Mouse (Mus musculus): ENCODE results near the gene Slc2a1.

Gene Slc2a1

DNA sequence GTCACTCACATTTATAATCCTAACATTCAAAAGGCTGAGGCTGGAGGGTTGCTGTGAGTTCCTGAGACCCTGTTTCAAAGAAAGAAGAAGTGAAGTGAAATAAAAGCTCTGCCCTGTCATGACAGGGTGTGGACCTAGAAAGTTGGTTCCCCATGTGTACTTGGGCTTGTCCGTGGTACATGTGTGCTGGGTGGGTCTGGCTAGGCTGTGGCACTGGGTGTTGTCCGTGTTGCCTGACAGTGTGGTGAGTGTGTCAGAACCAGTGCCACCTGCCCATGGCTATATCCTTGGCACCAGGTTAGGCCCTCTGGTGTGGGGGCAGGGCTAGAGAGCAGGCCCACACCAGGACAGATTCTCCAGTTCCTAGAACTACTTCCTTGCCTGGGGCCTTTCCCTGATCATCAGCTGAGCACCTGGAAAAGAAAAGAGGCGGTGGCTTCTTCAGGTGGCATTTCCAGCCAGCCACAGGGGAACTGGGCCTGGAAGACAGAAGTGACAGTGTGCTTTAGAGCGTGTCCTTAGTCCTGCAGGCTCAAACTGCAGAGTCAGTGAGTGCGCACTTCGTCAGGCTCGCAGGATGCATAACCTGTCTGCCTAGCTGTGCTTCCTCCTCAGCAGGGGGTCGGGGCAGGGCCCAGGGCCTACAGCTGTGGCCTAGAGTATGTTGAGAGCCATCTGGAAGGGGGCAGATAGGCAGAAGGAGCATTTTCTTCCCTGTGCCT is 22.8 kb downstream of the Slc2a1 start:
- DNase-seq: no peak

DNA sequence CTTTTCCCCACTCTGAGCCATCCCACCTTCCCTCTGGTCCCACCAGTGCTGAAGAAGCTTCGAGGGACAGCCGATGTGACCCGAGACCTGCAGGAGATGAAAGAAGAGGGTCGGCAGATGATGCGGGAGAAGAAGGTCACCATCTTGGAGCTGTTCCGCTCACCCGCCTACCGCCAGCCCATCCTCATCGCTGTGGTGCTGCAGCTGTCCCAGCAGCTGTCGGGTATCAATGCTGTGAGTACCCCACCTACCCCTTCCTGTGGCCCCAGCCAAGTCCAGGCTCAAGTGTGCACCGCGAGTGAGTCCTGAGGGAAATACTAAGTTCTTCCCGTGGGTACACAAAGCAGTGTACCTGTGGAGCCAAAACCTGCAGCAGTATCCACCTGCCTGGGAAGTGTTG is 24.8 kb downstream of the Slc2a1 start:
- DNase-seq: no peak

DNA sequence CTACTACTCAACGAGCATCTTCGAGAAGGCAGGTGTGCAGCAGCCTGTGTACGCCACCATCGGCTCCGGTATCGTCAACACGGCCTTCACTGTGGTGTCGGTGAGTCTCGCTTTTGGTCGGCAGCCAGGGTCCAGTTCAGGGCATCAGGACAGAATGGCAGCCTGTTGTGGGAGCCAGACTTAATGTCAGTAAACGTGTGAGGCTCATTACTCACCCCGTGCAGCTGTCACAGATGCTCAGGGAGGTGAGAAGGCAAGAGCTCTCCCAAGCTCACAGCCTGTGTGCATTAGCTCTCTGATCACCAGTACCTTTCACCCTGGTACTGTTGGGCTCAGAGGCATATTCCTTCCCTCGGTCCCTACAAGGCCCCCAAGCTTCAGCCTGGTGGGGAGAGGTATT is 25.3 kb downstream of the Slc2a1 start:
- DNase-seq: no peak

DNA sequence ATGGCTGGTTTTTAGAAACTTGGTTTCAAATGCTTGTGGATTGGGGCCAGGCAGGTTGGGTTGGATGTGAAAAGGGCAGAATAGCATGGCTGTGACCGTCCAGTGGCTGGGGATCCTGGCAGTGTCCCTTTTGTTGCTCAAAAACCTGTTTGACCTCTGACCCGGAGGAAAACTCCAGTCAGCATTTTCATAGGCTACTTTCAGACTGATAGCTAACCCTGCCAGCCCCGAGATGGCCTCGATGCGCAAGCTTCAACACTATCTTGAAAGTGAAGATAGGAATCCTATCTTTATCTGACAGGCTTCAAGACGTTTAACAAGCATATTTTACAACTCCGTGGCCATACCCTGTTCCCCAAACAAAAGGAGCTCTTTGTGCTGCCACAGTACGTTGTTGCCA is 28.8 kb downstream of the Slc2a1 start:
- no peak for DNase-seq

DNA sequence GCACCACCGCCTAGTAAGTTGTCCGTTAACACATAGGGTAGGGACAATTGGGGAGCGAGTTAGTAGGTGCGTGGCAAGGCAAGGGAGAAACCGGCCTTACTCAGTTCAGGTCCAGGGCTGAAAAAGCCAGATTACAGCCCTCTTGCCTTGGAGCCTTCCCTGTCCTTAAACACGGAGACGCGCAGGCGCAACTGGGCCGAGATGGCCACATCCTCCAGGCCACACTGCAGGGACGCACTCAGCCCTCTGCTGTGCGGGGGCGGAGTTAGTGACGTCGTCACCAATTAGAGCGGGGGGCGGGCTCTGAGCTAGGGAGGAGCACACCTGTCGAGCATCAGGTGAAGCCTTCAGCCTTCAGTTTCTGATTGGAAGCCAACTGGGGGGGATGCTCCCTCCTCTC is 29.7 kb downstream of the Slc2a1 start:
- DNase-seq: peak; percentile 79

- DNase-seq: no peak
Measured at GRCm38 (mm10) chr4:119138776-119139175, 30.3 kb downstream of the Slc2a1 start.

GRCm38 (mm10) chr4:119140126-119140525 is 31.6 kb downstream of the Slc2a1 start:
- peak; percentile 53 for DNase-seq

- DNase-seq: no peak
Measured at GRCm38 (mm10) chr4:119141191-119141590, 32.7 kb downstream of the Slc2a1 start.

- DNase-seq: peak; percentile 70
Measured at GRCm38 (mm10) chr4:119142230-119142871, 33.8 kb downstream of the Slc2a1 start.

GRCm38 (mm10) chr4:119146816-119147215 is 38.3 kb downstream of the Slc2a1 start:
- DNase-seq: no peak

- no peak for DNase-seq
Measured at GRCm38 (mm10) chr4:119147347-119147746, 38.8 kb downstream of the Slc2a1 start.

GRCm38 (mm10) chr4:119148741-119149140 is 40.2 kb downstream of the Slc2a1 start:
- DNase-seq: no peak

DNA sequence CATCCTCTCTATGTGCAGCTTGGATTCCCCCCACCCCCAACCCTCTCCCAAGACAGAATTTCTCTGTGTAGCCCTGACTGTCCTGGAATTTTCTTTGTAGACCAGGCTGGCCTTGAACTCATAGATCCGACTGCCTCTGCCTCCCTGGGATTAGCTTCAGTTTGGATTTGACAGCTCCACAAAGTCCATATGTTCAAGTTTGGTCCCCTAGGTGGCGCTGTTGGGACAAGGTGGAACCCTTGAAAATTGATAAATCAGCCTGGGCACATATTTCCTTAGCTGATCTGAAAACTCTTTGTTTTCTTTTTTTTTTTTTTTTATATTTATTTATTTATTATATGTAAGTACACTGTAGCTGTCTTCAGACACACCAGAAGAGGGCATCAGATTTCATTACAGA is 48.7 kb downstream of the Slc2a1 start:
- DNase-seq: peak; percentile 84

GRCm38 (mm10) chr4:119157891-119158290 is 49.4 kb downstream of the Slc2a1 start:
- no peak for DNase-seq

DNA sequence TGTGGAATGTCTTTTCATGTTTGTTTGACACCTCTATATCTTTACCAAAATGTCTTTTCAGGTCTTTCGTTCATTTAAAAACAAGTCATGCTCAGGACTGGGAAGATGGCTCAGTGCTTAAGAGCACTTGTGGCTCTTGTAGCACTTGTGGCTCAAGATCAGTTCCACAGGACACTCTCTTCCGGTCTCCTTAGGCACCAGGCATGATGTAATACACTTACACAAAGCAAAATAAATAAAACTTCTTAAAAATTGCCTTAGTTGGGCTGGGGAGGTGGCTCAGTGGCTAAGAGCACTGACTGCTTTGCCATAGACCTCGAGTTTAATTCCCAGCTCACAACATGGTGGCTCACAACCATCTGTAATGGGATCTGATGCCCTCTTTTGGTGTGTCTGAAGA is 52.8 kb downstream of the Slc2a1 start:
- DNase-seq: no peak

- no peak for DNase-seq
Measured at GRCm38 (mm10) chr4:119162990-119163389, 54.5 kb downstream of the Slc2a1 start.

GRCm38 (mm10) chr4:119165916-119166315 is 57.4 kb downstream of the Slc2a1 start:
- no peak for DNase-seq

- DNase-seq: no peak
Measured at GRCm38 (mm10) chr4:119167068-119167467, 58.6 kb downstream of the Slc2a1 start.

DNA sequence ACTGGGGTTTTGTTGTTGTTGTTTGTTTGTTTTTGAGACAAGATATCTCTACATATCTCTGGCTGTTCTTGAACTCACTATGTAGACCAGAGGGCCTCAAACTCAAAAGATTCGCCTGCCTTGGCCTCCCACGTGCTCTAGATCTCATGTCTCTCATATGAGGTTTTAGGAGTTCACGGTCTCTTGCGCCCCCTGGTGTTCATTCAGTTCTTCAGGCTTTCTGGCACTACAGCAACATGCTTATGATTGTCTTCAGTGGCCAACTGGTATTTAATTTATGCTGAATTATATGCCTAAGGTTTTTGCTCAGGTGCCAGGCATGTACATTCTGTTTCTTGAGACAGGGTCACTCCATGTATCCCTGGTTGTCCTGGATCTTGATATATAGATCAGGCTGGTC is 59.2 kb downstream of the Slc2a1 start:
- peak; percentile 91 for DNase-seq

GRCm38 (mm10) chr4:119172919-119173650 is 64.6 kb downstream of the Slc2a1 start:
- no peak for DNase-seq

DNA sequence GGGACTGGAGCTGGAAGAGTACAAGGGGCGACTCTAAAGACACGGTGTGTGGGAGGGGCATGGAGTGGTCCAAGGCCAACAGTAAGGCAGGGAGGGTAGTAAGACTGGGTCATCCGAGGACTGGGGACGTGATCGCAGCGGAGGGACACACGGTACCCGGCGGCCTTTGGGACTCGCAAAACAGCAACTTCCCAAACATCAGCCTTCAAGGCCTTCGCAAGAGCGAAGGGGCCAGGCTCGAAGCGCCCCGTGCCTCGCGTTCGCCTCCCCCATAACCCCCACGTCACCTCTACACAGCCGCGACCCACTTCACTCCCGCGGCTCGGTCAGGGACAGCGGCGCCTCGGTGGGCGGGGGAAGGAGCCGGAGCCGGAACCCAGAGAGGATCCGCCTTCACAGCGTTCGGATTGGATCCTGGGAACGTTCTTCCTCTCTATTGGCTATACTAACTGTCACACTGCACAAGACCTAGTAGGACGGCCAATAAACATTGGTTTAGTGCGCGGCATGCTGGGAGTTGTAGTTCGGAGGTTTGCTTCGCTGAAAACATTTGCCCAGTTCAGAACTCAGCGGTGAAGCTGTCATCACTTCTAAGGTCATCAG is 65.4 kb downstream of the Slc2a1 start, which contains the start of gene Zfp691:
Gene Zfp691 (minus strand): TSS at position 345 of the 603 bp plus-strand sequence.
- peak; percentile 92 for DNase-seq

DNA sequence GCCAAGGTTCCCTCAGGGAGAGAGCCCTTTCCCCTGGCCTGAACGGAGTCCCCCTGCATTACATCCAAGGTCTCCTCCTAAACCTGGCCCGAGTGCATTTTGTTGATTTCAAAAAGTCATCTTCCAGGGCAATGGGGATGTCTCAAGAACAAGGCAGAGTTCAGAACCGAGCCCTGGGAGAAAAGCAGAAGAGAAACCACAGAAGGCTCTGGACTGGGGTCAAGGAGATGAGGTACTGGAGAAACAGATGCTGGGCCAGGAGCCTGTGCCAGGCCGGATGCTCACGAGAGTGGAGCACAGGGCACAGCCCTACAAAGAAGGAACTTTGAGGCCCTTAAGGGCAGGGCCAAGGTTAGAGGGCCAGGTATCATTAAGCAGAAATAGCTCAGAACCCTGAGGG is 69.2 kb downstream of the Slc2a1 start:
- no peak for DNase-seq

DNA sequence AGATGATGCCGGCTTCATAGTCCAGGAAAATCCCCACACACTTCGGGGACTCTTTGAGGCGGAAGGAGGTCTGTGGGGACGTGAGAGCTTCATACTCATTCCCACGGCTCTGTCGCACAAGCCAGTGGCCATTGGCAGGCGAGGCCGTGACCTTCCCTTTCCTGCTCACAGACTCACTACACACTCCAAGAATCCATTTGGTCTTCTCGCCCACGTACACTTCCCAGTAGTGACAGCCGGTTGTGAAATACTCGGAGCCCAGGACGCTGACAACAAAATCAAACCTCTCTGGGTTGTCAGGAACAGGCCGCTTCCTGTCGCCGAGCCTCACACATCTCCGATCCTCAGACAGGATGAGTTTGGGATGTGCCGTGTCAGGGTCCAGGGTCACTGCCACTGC is 69.8 kb downstream of the Slc2a1 start:
- peak; percentile 10 for DNase-seq

Data from lung, postnatal 14 days (tissue).